Comparison of ENCODE assay signal across 8 mouse cellular contexts in the genomic region with DNA sequence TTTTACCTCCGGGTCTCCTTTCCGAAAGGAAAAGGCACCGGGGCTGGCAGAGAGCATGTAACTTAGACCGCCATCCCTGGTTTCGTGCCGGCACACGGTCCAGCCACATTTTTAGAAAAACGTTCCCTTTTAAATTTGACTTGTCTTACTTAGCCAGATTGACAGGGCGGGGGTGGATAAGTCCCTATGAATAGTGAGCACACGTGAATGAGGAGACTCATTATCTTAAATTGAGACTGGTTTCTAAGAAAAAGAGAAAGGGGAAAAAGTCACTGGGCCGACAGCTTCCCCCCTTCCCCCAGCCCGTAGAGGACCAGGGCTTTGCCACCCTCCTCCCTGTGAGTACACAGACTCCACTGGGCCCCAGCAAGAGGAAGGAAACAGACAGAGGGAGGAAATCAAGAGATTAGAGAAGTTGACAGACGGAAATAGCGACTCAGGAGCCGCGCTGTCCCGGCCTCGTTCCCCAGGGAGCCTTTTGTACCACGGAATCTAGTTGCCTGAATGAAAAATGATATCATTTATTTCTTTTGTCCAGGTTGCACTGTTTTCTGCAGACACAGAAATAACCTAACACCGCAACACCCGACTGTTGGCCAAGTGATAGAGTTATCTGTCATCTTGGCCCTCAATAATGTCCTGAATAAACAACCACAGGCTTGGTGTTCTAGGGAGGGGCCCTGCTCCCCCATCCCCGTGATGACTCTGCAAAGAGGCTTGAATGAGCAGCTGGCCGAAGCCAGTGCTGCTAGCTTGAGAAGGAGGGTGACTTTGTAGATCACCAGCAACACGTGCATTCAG. TPM values are rescaled to one million over a fixed set of nuclear protein-coding genes. Genes with fewer than 3 reads are reported as not detected.
DNase-seq lines count a peak whose midpoint lies in the region; ATAC-seq and TF ChIP-seq lines count a peak whose summit lies in the region.

No protein-coding gene starts in this region.

- H3K4me1 ChIP-seq in forebrain, embryonic 12.5 days: peaks cover 14% of the 10 kb centered on the region
- peaks cover 5% of the 10 kb centered on the region; the same call in 1 of the 2 replicates for H3K4me1 ChIP-seq in hindbrain, embryonic 16.5 days (ENCODE audit: control insufficient read depth, insufficient read depth, low read depth, low read length)
- peaks cover 21% of the 10 kb centered on the region for H3K4me1 ChIP-seq in liver, embryonic 13.5 days (replicated peaks)
- peaks cover 14% of the 10 kb centered on the region for H3K4me1 ChIP-seq in neural tube, embryonic 13.5 days (replicated peaks)
- H3K4me1 ChIP-seq in thymus, adult 2 months (replicated peaks; ENCODE audit: control insufficient read depth, insufficient read depth, low read length): no peaks in the 10 kb centered on the region

- no peak for TF ChIP-seq CTCF in thymus, adult 2 months (IDR thresholded peaks at IDR 0.05; ENCODE audit: borderline replicate concordance, control insufficient read depth, extremely low read depth, insufficient read depth, low read length, poor library complexity)

- H3K9ac ChIP-seq in forebrain, embryonic 12.5 days: 0 out of 2 replicates have a peak overlapping the region, but pooled peaks have one; percentile 12
- H3K9ac ChIP-seq in hindbrain, embryonic 16.5 days (ENCODE audit: low read depth, low read length): peak overlapping the region; percentile 1; the same call in 1 of the 2 replicates
- no peak overlapping the region for H3K9ac ChIP-seq in liver, embryonic 13.5 days
- 0 out of 2 replicates have a peak overlapping the region, but pooled peaks have one; percentile 34 for H3K9ac ChIP-seq in neural tube, embryonic 13.5 days

- H3K27me3 ChIP-seq in forebrain, embryonic 12.5 days: peaks cover 66% of the 10 kb centered on the region
- H3K27me3 ChIP-seq in hindbrain, embryonic 16.5 days (replicated peaks; ENCODE audit: control insufficient read depth, insufficient read depth, low read length): no peaks in the 10 kb centered on the region
- peaks cover 42% of the 10 kb centered on the region for H3K27me3 ChIP-seq in liver, embryonic 13.5 days
- peaks cover 8% of the 10 kb centered on the region for H3K27me3 ChIP-seq in neural tube, embryonic 13.5 days
- no peaks in the 10 kb centered on the region; the same call in 1 of the 2 replicates for H3K27me3 ChIP-seq in thymus, adult 2 months (ENCODE audit: control insufficient read depth, insufficient read depth, low read length)

- H3K36me3 ChIP-seq in forebrain, embryonic 12.5 days (replicated peaks): no peaks in the 10 kb centered on the region
- no peaks in the 10 kb centered on the region for H3K36me3 ChIP-seq in hindbrain, embryonic 16.5 days (ENCODE audit: control insufficient read depth, insufficient read depth, low read length)
- H3K36me3 ChIP-seq in liver, embryonic 13.5 days: no peaks in the 10 kb centered on the region
- no peaks in the 10 kb centered on the region for H3K36me3 ChIP-seq in neural tube, embryonic 13.5 days
- no peaks in the 10 kb centered on the region for H3K36me3 ChIP-seq in thymus, adult 2 months (ENCODE audit: control insufficient read depth, insufficient read depth, low read length)

- no peak overlapping the region for H3K27ac ChIP-seq in forebrain, embryonic 12.5 days
- H3K27ac ChIP-seq in hindbrain, embryonic 16.5 days (ENCODE audit: low read depth, low read length): no peak overlapping the region
- H3K27ac ChIP-seq in liver, embryonic 13.5 days: no peak overlapping the region; the same call in 1 of the 2 replicates
- H3K27ac ChIP-seq in neural tube, embryonic 13.5 days (replicated peaks): no peak overlapping the region
- H3K27ac ChIP-seq in thymus, adult 2 months (ENCODE audit: control insufficient read depth, insufficient read depth, low read length): no peak overlapping the region

- 16% methylated on average over 24 of the region's 24 CpGs for WGBS in forebrain, embryonic 12.5 days
- 23% methylated on average over 24 of the region's 24 CpGs for WGBS in hindbrain, embryonic 16.5 days
- 6% methylated on average over 24 of the region's 24 CpGs for WGBS in liver, embryonic 13.5 days (ENCODE audit: insufficient replicate concordance)
- 34% methylated on average over 24 of the region's 24 CpGs for WGBS in neural tube, embryonic 13.5 days
- WGBS in thymus, adult 2 months: 4% methylated on average over 24 of the region's 24 CpGs

- DNase-seq in embryo, embryonic 10 days (ENCODE audit: low spot score): peak; percentile 53
- no peak for DNase-seq in embryo, embryonic 9.5 days (ENCODE audit: extremely low spot score)
- no peak for DNase-seq in liver, embryonic 13.5 days
- DNase-seq in thymus, postnatal 36 days: no peak
- DNase-seq in thymus, adult 2 months: no peak

- no peak overlapping the region for H3K4me3 ChIP-seq in forebrain, embryonic 12.5 days (replicated peaks)
- no peak overlapping the region for H3K4me3 ChIP-seq in hindbrain, embryonic 16.5 days (ENCODE audit: low read length)
- H3K4me3 ChIP-seq in liver, embryonic 13.5 days (replicated peaks): no peak overlapping the region; the same call in 1 of the 2 replicates
- H3K4me3 ChIP-seq in neural tube, embryonic 13.5 days: no peak overlapping the region
- no peak overlapping the region for H3K4me3 ChIP-seq in thymus, adult 2 months (ENCODE audit: control insufficient read depth, insufficient read depth, low read length)

- H3K9me3 ChIP-seq in forebrain, embryonic 12.5 days: no peaks in the 10 kb centered on the region
- H3K9me3 ChIP-seq in hindbrain, embryonic 16.5 days (ENCODE audit: control insufficient read depth, low read length): no peaks in the 10 kb centered on the region
- no peaks in the 10 kb centered on the region for H3K9me3 ChIP-seq in liver, embryonic 13.5 days (replicated peaks)
- H3K9me3 ChIP-seq in neural tube, embryonic 13.5 days: no peaks in the 10 kb centered on the region

- no peak for ATAC-seq in forebrain, embryonic 12.5 days (ENCODE audit: low FRiP score)
- ATAC-seq in hindbrain, embryonic 16.5 days: no peak
- peak; percentile 65 for ATAC-seq in liver, embryonic 13.5 days (ENCODE audit: low read depth)
- no peak for ATAC-seq in neural tube, embryonic 13.5 days (ENCODE audit: low read depth)

- no peak for TF ChIP-seq POLR2A in thymus, adult 2 months (IDR thresholded peaks at IDR 0.05; ENCODE audit: control insufficient read depth, extremely low read depth, insufficient read depth, low read length, poor library complexity)

- peak overlapping the region; percentile 19; the same call in 1 of the 2 replicates for H3K4me2 ChIP-seq in forebrain, embryonic 12.5 days
- H3K4me2 ChIP-seq in hindbrain, embryonic 16.5 days (ENCODE audit: low read length): peak overlapping the region; percentile 32; the same call in 1 of the 2 replicates
- peak overlapping the region; percentile 33 for H3K4me2 ChIP-seq in liver, embryonic 13.5 days
- H3K4me2 ChIP-seq in neural tube, embryonic 13.5 days: 0 out of 2 replicates have a peak overlapping the region, but pooled peaks have one; percentile 9

RNA-seq across cellular contexts. Expression of a gene that starts 14.1 kb away (rescaled TPM):
- 0.09 and 0.15 TPM in 2 replicates for polyA plus RNA-seq in forebrain, embryonic 12.5 days (2016; fragmentation: Nextera tagmentation; extraction: Ambion mirVana)
- 0.10 and 0.12 TPM in 2 replicates for polyA plus RNA-seq in hindbrain, embryonic 16.5 days (2015; fragmentation: Nextera tagmentation; extraction: Ambion mirVana)
- 0.06 TPM in 1 of 2 replicates, not detected in the other for polyA plus RNA-seq in liver, embryonic 13.5 days (2015; fragmentation: Nextera tagmentation; extraction: Ambion mirVana)
- 0.08 and 0.14 TPM in 2 replicates for polyA plus RNA-seq in neural tube, embryonic 13.5 days (2015; fragmentation: Nextera tagmentation; extraction: Ambion mirVana)
- 3.1 and 5.0 TPM in 2 replicates for polyA plus RNA-seq in thymus, adult 2 months (2012; rRNA removed)

RNA-seq across cellular contexts. Expression of a gene that starts 31.3 kb away (rescaled TPM):
- polyA plus RNA-seq in forebrain, embryonic 12.5 days (2016; fragmentation: Nextera tagmentation; extraction: Ambion mirVana): not detected in 2 replicates
- not detected in 2 replicates for polyA plus RNA-seq in hindbrain, embryonic 16.5 days (2015; fragmentation: Nextera tagmentation; extraction: Ambion mirVana)
- polyA plus RNA-seq in liver, embryonic 13.5 days (2015; fragmentation: Nextera tagmentation; extraction: Ambion mirVana): not detected in 2 replicates
- not detected in 2 replicates for polyA plus RNA-seq in neural tube, embryonic 13.5 days (2015; fragmentation: Nextera tagmentation; extraction: Ambion mirVana)
- polyA plus RNA-seq in thymus, adult 2 months (2012; rRNA removed): not detected in 2 replicates

RNA-seq across cellular contexts. Expression of a gene that starts 34.1 kb away (rescaled TPM):
- polyA plus RNA-seq in forebrain, embryonic 12.5 days (2016; fragmentation: Nextera tagmentation; extraction: Ambion mirVana): 9.0 and 9.8 TPM in 2 replicates
- polyA plus RNA-seq in hindbrain, embryonic 16.5 days (2015; fragmentation: Nextera tagmentation; extraction: Ambion mirVana): 32.1 and 33.4 TPM in 2 replicates
- polyA plus RNA-seq in liver, embryonic 13.5 days (2015; fragmentation: Nextera tagmentation; extraction: Ambion mirVana): 9.8 and 11.2 TPM in 2 replicates
- 19.7 and 20.2 TPM in 2 replicates for polyA plus RNA-seq in neural tube, embryonic 13.5 days (2015; fragmentation: Nextera tagmentation; extraction: Ambion mirVana)
- 12.3 and 19.7 TPM in 2 replicates for polyA plus RNA-seq in thymus, adult 2 months (2012; rRNA removed)

RNA-seq across cellular contexts. Expression of a gene that starts 58.6 kb away (rescaled TPM):
- polyA plus RNA-seq in forebrain, embryonic 12.5 days (2016; fragmentation: Nextera tagmentation; extraction: Ambion mirVana): 0.17 and 0.60 TPM in 2 replicates
- 0.96 and 0.99 TPM in 2 replicates for polyA plus RNA-seq in hindbrain, embryonic 16.5 days (2015; fragmentation: Nextera tagmentation; extraction: Ambion mirVana)
- polyA plus RNA-seq in liver, embryonic 13.5 days (2015; fragmentation: Nextera tagmentation; extraction: Ambion mirVana): 0.59 and 0.65 TPM in 2 replicates
- polyA plus RNA-seq in neural tube, embryonic 13.5 days (2015; fragmentation: Nextera tagmentation; extraction: Ambion mirVana): 1.4 and 2.5 TPM in 2 replicates
- polyA plus RNA-seq in thymus, adult 2 months (2012; rRNA removed): 1.9 and 2.1 TPM in 2 replicates
